Mouse (Mus musculus) lung, postnatal 0 days (tissue): ENCODE measurements around the gene Kctd11.

ENCODE experiments used
- CTCF ChIP-seq: IDR thresholded peaks from 2 replicates; pipeline ENCODE4 v1.5.1; 2016; ENCODE audit warnings: antibody characterized with exemption, mild to moderate bottlenecking
- EP300 ChIP-seq: IDR thresholded peaks from 2 replicates; pipeline ENCODE4 v1.6.1; 2016; ENCODE audit warnings: antibody characterized with exemption, mild to moderate bottlenecking, control low read depth

GRCm38 (mm10) chr11:69848021-69848420 lies 33.2 kb downstream of the Kctd11 start:
- no peak for TF ChIP-seq CTCF
- TF ChIP-seq EP300 = no peak
